Mouse (Mus musculus) midbrain, embryonic 11.5 days (tissue): Measurements from ENCODE around the gene Usp36. TPM values are rescaled to one million over a fixed set of nuclear protein-coding genes. Genes with fewer than 3 reads are reported as not detected.

ENCODE experiments used
- ATAC-seq: fragments of 200-750 bp; cut with Nextera tagmentation; 2 replicates; pipeline ENCODE4 v1.8.0; 2017; ENCODE audit warnings: moderate TSS enrichment, moderate library complexity; ENCODE audit not compliant: low FRiP score
- DNase-seq: peaks from one replicate; pipeline ENCODE4 v3.0.0; 2015; ENCODE audit warnings: low spot score; ENCODE audit errors: missing footprints
- H3K27ac ChIP-seq: fragments of 300-500 bp; sonication (generic); 2 replicates; pipeline ENCODE4 v1.5.1; 2014; ENCODE audit warnings: low read depth, low read length
- H3K27me3 ChIP-seq: fragments of 300-500 bp; sonication (generic); 2 replicates; pipeline ENCODE4 v1.6.1; 2014; ENCODE audit warnings: mild to moderate bottlenecking, low read length, moderate library complexity, mixed read lengths; ENCODE audit not compliant: control insufficient read depth, insufficient read depth
- H3K36me3 ChIP-seq: fragments of 300-500 bp; sonication (generic); 2 replicates; pipeline ENCODE4 v1.6.1; 2014; ENCODE audit warnings: mild to moderate bottlenecking, low read length, moderate library complexity, mixed read lengths; ENCODE audit not compliant: control insufficient read depth, insufficient read depth
- H3K4me1 ChIP-seq: fragments of 300-500 bp; sonication (generic); 2 replicates; pipeline ENCODE4 v1.6.1; 2014; ENCODE audit warnings: low read length; ENCODE audit not compliant: control insufficient read depth, insufficient read depth
- H3K4me2 ChIP-seq: fragments of 300-500 bp; sonication (generic); 2 replicates; pipeline ENCODE4 v1.6.1; 2014; ENCODE audit warnings: mild to moderate bottlenecking, moderate library complexity
- H3K4me3 ChIP-seq: fragments of 300-500 bp; sonication (generic); 2 replicates; pipeline ENCODE4 v1.5.1; 2014; ENCODE audit warnings: low read depth, low read length
- H3K9ac ChIP-seq: fragments of 300-500 bp; sonication (generic); 2 replicates; pipeline ENCODE4 v1.6.1; 2014; ENCODE audit warnings: low read length
- H3K9me3 ChIP-seq: fragments of 300-500 bp; sonication (generic); 2 replicates; pipeline ENCODE4 v1.6.1; 2016; ENCODE audit warnings: low read length; ENCODE audit not compliant: control insufficient read depth
- WGBS: fragments of 180-500 bp; shearing (Covaris S2); extraction: QIAGEN DNeasy Blood & Tissue Kit; methylation state at CpG from one replicate; pipeline ENCODE4 v1.1.7; 2014; 5-methylcytosine and 5-hydroxymethylcytosine counted together
- polyA plus RNA-seq: library from polyadenylated mRNA; unstranded; fragments of >200 nt; fragmentation: Nextera tagmentation; extraction: Ambion mirVana; gene quantifications from 2 replicates; pipeline ENCODE4 v1.2.1, GENCODE M21; 2014

Usp36 gene
- polyA plus RNA-seq, 1 experiment from 2014 or later, result 9.0 TPM

- ATAC-seq (no peak), DNase-seq (peak; percentile 79)
- Histone ChIP-seq H3K9me3 (no peaks in the 10 kb centered on the region), H3K27me3 (no peaks in the 10 kb centered on the region), H3K36me3 (no peaks in the 10 kb centered on the region), H3K9ac (no peak overlapping the region), H3K4me3 (no peak overlapping the region), H3K4me1 (no peaks in the 10 kb centered on the region), H3K27ac (no peak overlapping the region), H3K4me2 (no peak overlapping the region)
- WGBS, result 73% methylated on average over 12 of the region's 12 CpGs
Observed at GRCm38 (mm10) chr11:118225056-118225836, 64.8 kb downstream of the Usp36 start.

DNA sequence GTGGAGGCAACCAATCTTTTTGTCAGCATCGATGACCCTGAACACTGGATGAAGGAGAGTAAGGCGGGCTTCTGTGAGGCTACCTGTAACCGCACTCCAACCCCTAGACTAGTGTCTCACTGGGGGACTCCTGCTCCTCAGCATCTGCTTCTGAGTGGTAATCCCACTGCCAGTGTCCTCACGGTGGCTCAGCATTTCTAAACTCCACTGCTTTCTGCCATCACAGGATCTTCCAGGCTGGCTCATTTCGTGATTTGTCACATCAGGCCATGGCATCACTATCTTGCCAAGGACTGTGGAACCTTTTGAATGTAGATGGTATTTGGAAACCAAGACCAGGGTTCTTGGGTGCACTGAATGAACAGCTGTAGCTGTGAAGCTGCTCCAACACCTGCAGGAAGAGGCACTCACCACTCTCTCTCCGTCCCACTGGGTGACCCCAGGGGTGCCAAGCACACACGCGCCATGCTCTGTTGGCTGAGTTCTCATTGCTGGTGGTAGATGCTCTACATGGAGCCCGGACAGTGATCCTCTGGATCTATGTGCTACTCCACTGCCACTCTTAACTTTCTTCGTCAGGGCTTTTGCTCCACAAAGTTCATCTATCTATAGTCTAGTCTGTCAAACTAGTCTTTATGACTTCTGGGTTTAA, 66.5 kb downstream of the Usp36 start:
- H3K27ac ChIP-seq, result no peak overlapping the region
- H3K9ac ChIP-seq, result no peak overlapping the region
- 86% methylated on average over 10 of the region's 10 CpGs for WGBS

DNA sequence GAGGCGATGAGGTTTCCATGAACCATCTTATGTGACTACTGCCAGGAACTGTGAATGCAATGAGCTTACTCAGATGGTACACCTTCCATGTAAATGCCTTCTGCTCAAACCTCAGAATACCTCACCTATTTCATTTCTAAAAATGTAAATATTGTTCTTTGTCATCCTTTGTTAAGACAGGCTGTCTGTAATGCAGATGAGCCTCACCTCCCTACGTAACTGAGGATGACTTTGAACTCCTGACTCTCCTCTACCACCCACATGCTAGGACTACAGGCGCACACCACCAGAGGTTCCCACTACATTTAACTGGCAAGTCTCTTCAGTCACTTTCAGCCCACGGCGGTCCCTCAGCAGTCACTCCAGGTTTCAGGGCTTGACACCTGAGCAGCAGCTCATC, 67.1 kb downstream of the Usp36 start:
- Histone ChIP-seq H3K27ac (no peak overlapping the region), H3K9ac (no peak overlapping the region), H3K27me3 (no peaks in the 10 kb centered on the region), H3K36me3 (no peaks in the 10 kb centered on the region), H3K4me3 (no peak overlapping the region), H3K4me2 (no peak overlapping the region), H3K4me1 (no peaks in the 10 kb centered on the region), H3K9me3 (no peaks in the 10 kb centered on the region)
- 88% methylated on average over 5 of the region's 5 CpGs for WGBS
- DNase-seq (no peak), ATAC-seq (no peak)

More for the DNA sequence above, 66.5 kb downstream of the Usp36 start:
- Histone ChIP-seq H3K4me3 (no peak overlapping the region), H3K4me1 (no peaks in the 10 kb centered on the region), H3K36me3 (no peaks in the 10 kb centered on the region), H3K27me3 (no peaks in the 10 kb centered on the region), H3K4me2 (no peak overlapping the region), H3K9me3 (no peaks in the 10 kb centered on the region)
- ATAC-seq (no peak), DNase-seq (no peak)

- no peak overlapping the region for H3K4me3 ChIP-seq
- 73% methylated on average over 6 of the region's 6 CpGs for WGBS
- no peaks in the 10 kb centered on the region for H3K4me1 ChIP-seq
- H3K4me2 ChIP-seq, result no peak overlapping the region
- H3K27me3 ChIP-seq, result no peaks in the 10 kb centered on the region
- H3K9ac ChIP-seq, result no peak overlapping the region
- H3K27ac ChIP-seq, result no peak overlapping the region
- H3K9me3 ChIP-seq, result no peaks in the 10 kb centered on the region
- H3K36me3 ChIP-seq, result no peaks in the 10 kb centered on the region
- DNase-seq, result peak; percentile 70
- ATAC-seq, result no peak
Observed at GRCm38 (mm10) chr11:118222351-118222885, 67.6 kb downstream of the Usp36 start.

DNA sequence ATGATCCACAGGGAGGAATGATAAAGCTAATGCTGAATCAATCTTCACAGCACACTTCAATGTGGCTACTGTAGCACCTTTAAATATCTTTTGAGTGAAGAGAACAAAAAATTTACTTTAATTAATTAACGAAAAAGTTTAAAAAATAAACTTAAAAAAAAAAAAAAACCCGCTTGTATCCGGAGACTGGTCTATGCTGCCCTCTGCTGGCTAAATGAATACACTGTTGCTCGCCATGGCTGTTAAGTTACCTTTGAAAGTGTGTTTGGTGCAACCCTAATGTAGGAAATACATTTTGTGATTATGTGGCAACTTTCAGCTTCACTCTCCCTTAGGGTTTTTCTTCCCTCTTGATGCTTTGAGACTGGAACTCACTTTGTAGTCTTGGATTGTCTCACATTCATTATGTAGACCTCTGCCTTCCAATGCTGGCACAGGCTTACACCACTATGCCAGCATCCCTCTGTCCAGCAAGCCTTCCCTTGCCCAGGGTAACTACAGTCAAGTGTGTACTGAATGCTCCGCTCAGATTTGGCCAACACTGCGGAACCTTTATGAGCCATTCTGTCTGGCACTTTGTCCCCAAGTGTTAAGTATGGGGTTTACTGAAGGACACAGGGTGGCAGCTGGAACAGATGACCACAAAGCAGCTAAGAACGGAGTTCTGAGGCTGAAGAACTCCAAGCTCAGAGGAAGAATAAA, 69.3 kb downstream of the Usp36 start:
- peak; percentile 92 for DNase-seq

DNA sequence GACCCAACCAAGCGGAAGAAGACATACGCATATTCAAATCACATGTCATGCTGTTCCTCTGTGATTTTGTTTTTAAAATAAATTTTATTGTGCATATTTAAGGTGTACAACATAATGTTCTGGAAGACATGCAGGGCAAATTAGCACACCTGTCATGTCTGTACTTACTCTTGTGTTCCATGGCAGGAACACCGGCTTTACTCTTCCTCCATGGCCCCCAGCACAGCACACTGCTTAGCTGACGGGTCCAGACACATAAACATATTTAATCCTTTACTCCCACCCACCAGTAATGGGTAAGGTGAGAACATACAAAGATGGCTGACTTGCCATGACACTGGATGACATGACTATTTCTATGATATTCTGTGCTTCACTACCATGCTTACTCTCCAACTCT, 71.0 kb downstream of the Usp36 start:
- DNase-seq, result no peak
- no peak for ATAC-seq

More for the DNA sequence above, 69.3 kb downstream of the Usp36 start:
- ATAC-seq, result no peak
- no peak overlapping the region for H3K27ac ChIP-seq
- no peak overlapping the region for H3K4me2 ChIP-seq
- 21% methylated on average over 7 of the region's 7 CpGs for WGBS
- H3K4me3 ChIP-seq, result no peak overlapping the region
- H3K27me3 ChIP-seq, result no peaks in the 10 kb centered on the region
- H3K36me3 ChIP-seq, result no peaks in the 10 kb centered on the region
- H3K9me3 ChIP-seq, result no peaks in the 10 kb centered on the region
- no peaks in the 10 kb centered on the region for H3K4me1 ChIP-seq
- no peak overlapping the region for H3K9ac ChIP-seq

GRCm38 (mm10) chr11:118216468-118216867, 73.6 kb downstream of the Usp36 start:
- H3K4me1 ChIP-seq, result peaks cover 8% of the 10 kb centered on the region
- no peaks in the 10 kb centered on the region for H3K9me3 ChIP-seq
- H3K27ac ChIP-seq, result no peak overlapping the region
- H3K9ac ChIP-seq, result no peak overlapping the region
- H3K4me3 ChIP-seq, result no peak overlapping the region
- DNase-seq, result no peak
- no peak overlapping the region for H3K4me2 ChIP-seq
- no peak for ATAC-seq
- H3K36me3 ChIP-seq, result no peaks in the 10 kb centered on the region
- H3K27me3 ChIP-seq, result no peaks in the 10 kb centered on the region
- 84% methylated on average over 6 of the region's 6 CpGs for WGBS

More for the DNA sequence above, 71.0 kb downstream of the Usp36 start:
- Histone ChIP-seq H3K27ac (no peak overlapping the region), H3K9ac (no peak overlapping the region), H3K4me3 (no peak overlapping the region), H3K27me3 (no peaks in the 10 kb centered on the region), H3K4me2 (no peak overlapping the region), H3K4me1 (no peaks in the 10 kb centered on the region), H3K36me3 (no peaks in the 10 kb centered on the region), H3K9me3 (no peaks in the 10 kb centered on the region)
- 90% methylated on average over 4 of the region's 4 CpGs for WGBS

DNA sequence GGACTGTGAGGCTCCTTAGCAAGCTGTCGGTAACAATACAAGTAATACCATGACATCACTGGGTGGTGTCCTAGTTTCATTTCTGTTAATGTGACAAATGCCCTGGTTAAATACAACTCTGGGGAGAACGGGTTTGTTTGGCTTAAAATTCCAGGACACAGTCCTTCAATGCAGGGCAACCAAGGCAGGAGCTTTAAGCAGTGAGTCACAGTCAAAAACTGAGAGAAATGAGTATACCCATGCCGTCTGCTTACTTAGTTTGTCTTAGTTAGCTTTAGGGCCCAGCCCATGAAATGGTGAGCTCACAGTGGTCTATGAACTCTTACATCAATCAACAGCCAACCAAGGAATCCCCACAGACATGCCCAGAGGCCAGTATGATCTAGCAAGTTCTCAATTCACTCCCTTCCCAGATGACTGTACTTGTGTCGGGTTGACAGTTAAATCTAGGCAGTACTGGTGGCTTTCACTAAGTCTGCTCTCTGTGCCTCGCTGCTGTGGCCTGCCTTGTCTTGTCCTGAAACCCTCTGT, 74.1 kb downstream of the Usp36 start:
- ATAC-seq (no peak), DNase-seq (no peak)
- no peak overlapping the region for H3K4me3 ChIP-seq
- no peaks in the 10 kb centered on the region for H3K27me3 ChIP-seq
- no peak overlapping the region for H3K9ac ChIP-seq
- H3K36me3 ChIP-seq, result no peaks in the 10 kb centered on the region
- WGBS, result 83% methylated on average over 5 of the region's 5 CpGs
- no peak overlapping the region for H3K4me2 ChIP-seq
- H3K4me1 ChIP-seq, result peaks cover 8% of the 10 kb centered on the region
- no peak overlapping the region for H3K27ac ChIP-seq
- no peaks in the 10 kb centered on the region for H3K9me3 ChIP-seq
